In the genomic region with DNA sequence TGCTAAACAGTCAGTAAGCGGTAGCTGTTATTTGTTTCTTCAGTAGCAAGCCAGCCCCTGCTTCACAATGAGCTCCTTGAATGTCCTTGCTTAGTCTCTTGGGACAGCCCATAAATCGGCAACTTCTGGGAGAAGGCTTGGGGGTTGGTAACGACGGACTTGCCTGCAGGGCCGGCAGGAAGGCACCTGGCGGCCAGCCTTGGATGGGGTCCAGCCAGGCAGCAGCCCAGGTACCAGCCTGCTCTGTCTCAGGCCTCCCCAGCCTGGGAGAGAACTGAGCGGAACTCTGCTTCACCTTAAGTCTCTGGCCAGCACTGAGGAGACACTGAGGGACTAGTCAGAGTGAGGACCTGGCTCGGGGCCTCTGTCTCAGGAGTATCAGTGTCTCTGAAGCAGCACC, we compare ENCODE assay signal across 11 mouse cellular contexts. TPM values are rescaled to one million over a fixed set of nuclear protein-coding genes. Genes with fewer than 3 reads are reported as not detected.
A peak's percentile ranks its signal among the peaks of the same experiment; 100 is the strongest.
DNase-seq lines count a peak whose midpoint lies in the region; ATAC-seq lines count a peak whose summit lies in the region.
"Had no signal": no experiment of that assay in that cellular context is flagged by ENCODE, and none has a peak within 500 bp of the region (broad histone marks: within the 10 kb centered on the region; RNA-seq: fewer than 3 reads in every experiment).

No protein-coding gene starts in this region.

- H3K4me2 ChIP-seq in intestine, embryonic 16.5 days (ENCODE audit: low read depth, low read length) = no peak overlapping the region
- no peak overlapping the region; the same call in 1 of the 2 replicates for H3K4me2 ChIP-seq in intestine, embryonic 15.5 days (replicated peaks)
- H3K4me2 ChIP-seq in embryonic facial prominence, embryonic 13.5 days = no peak overlapping the region
- H3K4me2 ChIP-seq: liver, embryonic 13.5 days; stomach, embryonic 15.5 days had no signal

- no peaks in the 10 kb centered on the region for H3K27me3 ChIP-seq in intestine, embryonic 16.5 days (replicated peaks; ENCODE audit: control insufficient read depth, insufficient read depth, low read length)
- no peaks in the 10 kb centered on the region for H3K27me3 ChIP-seq in intestine, embryonic 15.5 days (replicated peaks)
- H3K27me3 ChIP-seq in embryonic facial prominence, embryonic 13.5 days = peaks cover 73% of the 10 kb centered on the region
- H3K27me3 ChIP-seq: liver, embryonic 13.5 days; stomach, embryonic 15.5 days had no signal

- H3K27ac ChIP-seq in intestine, embryonic 16.5 days (ENCODE audit: low read length) = no peak overlapping the region
- no peak overlapping the region for H3K27ac ChIP-seq in intestine, embryonic 15.5 days
- no peak overlapping the region for H3K27ac ChIP-seq in embryonic facial prominence, embryonic 13.5 days
- H3K27ac ChIP-seq: liver, embryonic 13.5 days; stomach, embryonic 15.5 days had no signal

- peak overlapping the region; percentile 20; the same call in 1 of the 2 replicates for H3K9ac ChIP-seq in intestine, embryonic 16.5 days (ENCODE audit: low read depth, low read length)
- no peak overlapping the region for H3K9ac ChIP-seq in intestine, embryonic 15.5 days
- H3K9ac ChIP-seq in embryonic facial prominence, embryonic 13.5 days = 0 out of 2 replicates have a peak overlapping the region, but pooled peaks have one; percentile 11
- H3K9ac ChIP-seq: liver, embryonic 13.5 days; stomach, embryonic 15.5 days had no signal

- H3K4me3 ChIP-seq in intestine, embryonic 16.5 days (ENCODE audit: low read length) = no peak overlapping the region
- H3K4me3 ChIP-seq in intestine, embryonic 15.5 days (replicated peaks) = no peak overlapping the region
- no peak overlapping the region for H3K4me3 ChIP-seq in embryonic facial prominence, embryonic 13.5 days
- H3K4me3 ChIP-seq: heart, embryonic 10.5 days; liver, embryonic 13.5 days; stomach, embryonic 15.5 days had no signal

- H3K4me1 ChIP-seq in intestine, embryonic 16.5 days (ENCODE audit: control insufficient read depth, insufficient read depth, low read length) = peaks cover 68% of the 10 kb centered on the region
- H3K4me1 ChIP-seq in intestine, embryonic 15.5 days (replicated peaks) = peaks cover 65% of the 10 kb centered on the region
- peaks cover 50% of the 10 kb centered on the region for H3K4me1 ChIP-seq in embryonic facial prominence, embryonic 13.5 days

- H3K36me3 ChIP-seq in intestine, embryonic 16.5 days (ENCODE audit: control insufficient read depth, insufficient read depth, low read length) = 0 out of 2 replicates have a peak, but pooled peaks cover 2% of the 10 kb centered on the region
- H3K36me3 ChIP-seq in intestine, embryonic 15.5 days = no peaks in the 10 kb centered on the region
- no peaks in the 10 kb centered on the region for H3K36me3 ChIP-seq in embryonic facial prominence, embryonic 13.5 days
- H3K36me3 ChIP-seq: heart, embryonic 10.5 days; stomach, embryonic 15.5 days had no signal

- DNase-seq in adrenal gland, postnatal 10 days = peak; percentile 51
- no peak for DNase-seq in adrenal gland, adult (ENCODE audit: inconsistent age in 2 of 2, low spot score in 1 of 2)
- peak; percentile 49 to 56 for DNase-seq in kidney, postnatal 4 days
- DNase-seq in thymus, postnatal 14 days = no peak
- no peak for DNase-seq in layer of hippocampus, adult 11-12 months (ENCODE audit: low spot score)
- DNase-seq: liver, embryonic 13.5 days had no signal

- ATAC-seq in intestine, embryonic 16.5 days = no peak
- ATAC-seq in intestine, embryonic 15.5 days = no peak
- no peak for ATAC-seq in embryonic facial prominence, embryonic 13.5 days (ENCODE audit: insufficient number of reproducible peaks, insufficient read depth, low FRiP score, low TSS enrichment, low read depth)

- H3K9me3 ChIP-seq in intestine, embryonic 16.5 days (ENCODE audit: control insufficient read depth, low read length) = no peaks in the 10 kb centered on the region
- H3K9me3 ChIP-seq in intestine, embryonic 15.5 days = no peaks in the 10 kb centered on the region
- no peaks in the 10 kb centered on the region for H3K9me3 ChIP-seq in embryonic facial prominence, embryonic 13.5 days
- H3K9me3 ChIP-seq: heart, embryonic 10.5 days; liver, embryonic 13.5 days; stomach, embryonic 15.5 days had no signal

- WGBS in intestine, embryonic 16.5 days = 46% methylated on average over 8 of the region's 8 CpGs
- WGBS in intestine, embryonic 15.5 days = 38% methylated on average over 8 of the region's 8 CpGs
- WGBS in embryonic facial prominence, embryonic 13.5 days = 35% methylated on average over 8 of the region's 8 CpGs

RNA-seq across cellular contexts. Expression of gene Slc9a3r1, which starts 8.0 kb away (rescaled TPM):
- total RNA-seq in adrenal gland, postnatal 10 days (2021) = 10 to 100 TPM; 26.3 to 30.4 TPM
- polyA plus RNA-seq in intestine, embryonic 16.5 days (2015; fragmentation: Nextera tagmentation; extraction: Ambion mirVana) = 380 and 424 TPM in 2 replicates
- 252 and 270 TPM in 2 replicates for polyA plus RNA-seq in intestine, embryonic 15.5 days (2015; fragmentation: Nextera tagmentation; extraction: Ambion mirVana)
- polyA plus RNA-seq in embryonic facial prominence, embryonic 13.5 days (2015; fragmentation: Nextera tagmentation; extraction: Ambion mirVana) = 28.3 and 36.0 TPM in 2 replicates

RNA-seq across cellular contexts. Expression of gene Tmem104, which starts 16.2 kb away (rescaled TPM):
- total RNA-seq in adrenal gland, postnatal 10 days (2021) = 10 to 100 TPM in 1 of 2 experiments, 1 to 10 TPM in 1; 9.5 to 15.7 TPM
- 11.6 and 13.2 TPM in 2 replicates for polyA plus RNA-seq in intestine, embryonic 16.5 days (2015; fragmentation: Nextera tagmentation; extraction: Ambion mirVana)
- 9.3 and 12.2 TPM in 2 replicates for polyA plus RNA-seq in intestine, embryonic 15.5 days (2015; fragmentation: Nextera tagmentation; extraction: Ambion mirVana)
- polyA plus RNA-seq in embryonic facial prominence, embryonic 13.5 days (2015; fragmentation: Nextera tagmentation; extraction: Ambion mirVana) = 11.9 and 13.9 TPM in 2 replicates

RNA-seq across cellular contexts. Expression of gene Nat9, which starts 16.5 kb away (rescaled TPM):
- total RNA-seq in adrenal gland, postnatal 10 days (2021) = 10 to 100 TPM; 27.4 to 28.4 TPM
- polyA plus RNA-seq in intestine, embryonic 16.5 days (2015; fragmentation: Nextera tagmentation; extraction: Ambion mirVana) = 24.9 and 26.5 TPM in 2 replicates
- 20.5 and 20.6 TPM in 2 replicates for polyA plus RNA-seq in intestine, embryonic 15.5 days (2015; fragmentation: Nextera tagmentation; extraction: Ambion mirVana)
- polyA plus RNA-seq in embryonic facial prominence, embryonic 13.5 days (2015; fragmentation: Nextera tagmentation; extraction: Ambion mirVana) = 21.2 and 23.9 TPM in 2 replicates

RNA-seq across cellular contexts. Expression of gene Cd300lf, which starts 37.3 kb away (rescaled TPM):
- total RNA-seq in adrenal gland, postnatal 10 days (2021) = 1 to 10 TPM; 1.1 to 1.3 TPM
- polyA plus RNA-seq in intestine, embryonic 16.5 days (2015; fragmentation: Nextera tagmentation; extraction: Ambion mirVana) = 1.2 and 1.6 TPM in 2 replicates
- polyA plus RNA-seq in intestine, embryonic 15.5 days (2015; fragmentation: Nextera tagmentation; extraction: Ambion mirVana) = 0.85 and 1.2 TPM in 2 replicates
- 0.38 and 0.56 TPM in 2 replicates for polyA plus RNA-seq in embryonic facial prominence, embryonic 13.5 days (2015; fragmentation: Nextera tagmentation; extraction: Ambion mirVana)

Comparison
In these comparisons a context has a peak if more than half of its experiments do, and no peak if none do; other contexts are left out.
1. DNase-seq: peak in adrenal gland, postnatal 10 days (single experiment) and kidney, postnatal 4 days (2 of 2); none in adrenal gland, adult (0 of 2), thymus, postnatal 14 days (single experiment) and layer of hippocampus, adult 11-12 months (single experiment).